Mouse (Mus musculus) left cerebral cortex, postnatal 10 days (tissue): ENCODE measurements at regions not wholly inside any gene's neighbourhood (a gene's known extent, or its start where the extent isn't known, plus 50 kb on each side); places are given as distances from the start of the nearest gene placed in this dataset.

ENCODE experiments used
- DNase-seq, 2 experiments: peaks; one replicate each; pipeline ENCODE4 v3.0.0; 2021 to 2022; ENCODE audit warnings: low spot score in 2 of 2, mixed read lengths in 1 of 2; ENCODE audit errors: extremely low spot score in 1 of 2
- intact Hi-C: fragments of 180-260 bp; cut with DNase I; formaldehyde crosslinking; loops from one replicate; pipeline ENCODE4 v1.15.1; 2025

DNA sequence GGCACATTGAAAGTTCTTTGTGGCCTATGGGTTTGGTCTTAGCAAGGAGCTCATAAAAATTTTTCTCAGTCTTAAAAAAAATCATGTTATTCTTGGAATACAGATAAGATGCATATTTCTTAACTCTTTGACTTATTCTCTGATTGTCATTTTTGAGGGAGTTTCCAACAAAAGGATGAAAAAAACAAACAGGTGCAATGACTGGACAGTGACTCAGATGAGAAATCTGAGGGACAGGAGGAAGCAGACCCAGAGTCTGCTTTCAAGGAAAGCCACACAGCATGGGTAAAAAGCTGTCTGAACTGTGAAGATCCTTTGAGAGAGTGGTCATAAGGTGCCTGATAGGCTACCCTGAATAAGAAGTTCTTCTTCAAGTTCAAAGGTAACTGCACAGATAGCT lies 363.8 kb upstream of the Marcks start:
- intact Hi-C loops, result no loop called here
- DNase-seq, result no peak

GRCm38 (mm10) chr10:37501043-37501442 lies 362.3 kb upstream of the Marcks start:
- intact Hi-C loops, result no loop called here
- no peak for DNase-seq

DNA sequence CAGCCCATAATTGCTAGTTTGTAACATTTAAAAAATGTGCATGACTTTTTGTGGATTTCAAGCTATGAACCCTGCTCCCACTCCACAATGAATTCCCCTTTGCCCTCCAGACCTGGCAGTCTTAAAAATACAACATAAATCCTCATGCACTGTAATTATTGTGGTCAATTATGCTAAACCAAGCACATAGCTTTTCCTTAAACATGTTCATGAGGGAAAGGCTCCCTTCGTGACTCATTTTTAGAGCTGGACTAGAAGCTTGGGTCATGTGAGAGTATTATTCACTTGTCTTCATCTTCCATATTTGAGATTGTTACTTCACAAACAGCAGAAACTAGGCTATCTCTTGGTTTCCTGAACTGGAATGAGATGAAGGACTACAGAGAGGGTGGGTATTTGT lies 356.7 kb upstream of the Marcks start:
- DNase-seq, result no peak
- intact Hi-C loops, result no loop called here

- intact Hi-C loops, result no loop called here
- no peak for DNase-seq
These were observed 355.9 kb upstream of the Marcks start for GRCm38 (mm10) chr10:37494552-37495166.

DNA sequence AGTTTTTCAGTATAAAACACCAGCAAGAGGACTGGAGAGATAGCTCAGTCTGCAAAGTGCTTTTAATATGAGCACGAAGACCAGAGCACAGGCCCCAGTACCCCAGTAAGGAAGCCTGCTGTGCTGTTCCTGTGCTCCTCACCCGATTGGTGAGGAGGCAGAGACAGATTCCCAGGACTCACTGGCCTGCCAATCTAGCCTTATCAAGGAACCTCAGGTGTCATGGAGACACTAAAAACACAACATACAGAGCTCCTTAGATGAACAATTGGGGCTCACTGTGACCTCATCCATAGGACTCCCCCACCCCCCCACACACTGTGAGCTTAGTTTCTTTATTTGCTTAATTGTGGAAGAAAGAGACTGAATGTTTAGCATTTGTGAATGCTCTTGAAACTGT lies 355.4 kb upstream of the Marcks start:
- intact Hi-C loops, result no loop called here
- DNase-seq, result no peak

DNA sequence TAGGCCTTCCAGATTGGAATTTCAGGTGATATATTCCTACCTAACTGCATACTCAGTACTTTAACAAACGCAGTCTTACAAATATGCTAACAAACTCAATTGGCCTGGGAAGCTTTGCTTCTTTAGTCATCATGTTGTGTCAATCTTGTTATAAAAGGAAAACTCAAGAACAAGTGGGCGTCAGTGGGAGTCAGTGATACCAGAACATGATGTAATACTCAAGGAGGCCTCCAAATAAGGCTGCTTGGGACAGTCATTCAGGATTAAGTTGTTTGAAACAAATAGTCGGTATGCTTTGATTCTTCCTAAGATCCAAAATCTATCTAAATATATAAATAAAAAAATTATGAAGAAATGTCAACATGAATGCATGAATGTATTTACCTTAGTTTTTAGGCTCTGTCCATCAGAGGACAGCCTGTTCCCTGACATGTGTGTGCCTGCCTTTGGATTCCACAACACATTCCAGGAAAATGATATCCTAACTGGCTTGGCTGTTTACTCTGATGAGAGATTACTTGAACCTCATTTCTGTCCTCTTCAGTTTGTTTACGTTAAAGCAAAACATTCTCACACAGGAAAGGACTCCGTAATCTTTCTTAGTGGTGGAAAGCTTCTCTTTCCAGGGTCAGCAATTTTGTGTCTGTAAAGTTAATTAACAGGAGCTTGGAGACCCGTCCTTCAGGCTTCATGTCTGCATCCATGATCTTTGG lies 345.7 kb upstream of the Marcks start:
- DNase-seq, result no peak
- intact Hi-C loops, result no loop called here

DNA sequence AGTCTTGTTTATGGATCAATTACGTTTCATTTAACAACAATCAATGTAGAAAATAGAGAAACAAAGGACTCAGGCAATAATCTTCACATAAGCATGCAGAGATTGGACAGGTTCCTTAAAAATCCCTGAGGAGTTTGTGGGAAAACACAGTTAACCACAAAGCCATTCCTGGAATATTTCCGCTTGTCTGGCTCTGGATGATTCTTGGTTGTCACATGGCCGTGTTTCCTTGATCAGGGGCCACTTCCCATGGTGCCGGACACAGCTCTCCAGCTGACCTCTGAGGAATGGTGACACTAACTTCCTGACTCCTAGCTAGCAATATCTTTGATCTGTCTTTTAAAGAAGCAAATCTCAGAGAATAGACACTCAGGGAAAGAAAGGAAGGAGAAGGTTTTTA lies 344.8 kb upstream of the Marcks start:
- intact Hi-C loops, result no loop called here

DNA sequence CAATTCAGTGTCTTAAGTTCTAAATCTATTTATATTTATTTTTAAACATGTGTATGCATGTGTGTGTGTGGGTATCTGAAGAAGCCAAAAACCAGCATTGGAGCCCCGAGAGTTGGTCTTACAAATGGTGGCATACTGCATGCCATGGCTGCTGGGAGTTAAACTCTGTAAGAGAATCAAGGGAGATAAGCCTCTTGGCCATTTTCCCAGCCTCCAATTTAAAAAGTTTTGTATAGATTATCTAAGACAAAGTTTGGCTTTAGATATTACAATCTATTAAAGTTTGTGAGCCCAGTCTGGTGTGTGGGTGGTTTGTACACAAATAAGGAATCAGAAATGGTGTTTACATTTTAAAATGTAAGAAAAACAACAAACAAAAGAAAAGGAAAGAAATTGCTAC lies 343.2 kb upstream of the Marcks start:
- DNase-seq, result no peak
- intact Hi-C loops, result no loop called here

More for the DNA sequence above, 344.8 kb upstream of the Marcks start:
- peak in 1 of 2 experiments; percentile 58 for DNase-seq

GRCm38 (mm10) chr10:37480331-37480730 lies 341.6 kb upstream of the Marcks start:
- intact Hi-C loops, result no loop called here
- DNase-seq, result no peak

DNA sequence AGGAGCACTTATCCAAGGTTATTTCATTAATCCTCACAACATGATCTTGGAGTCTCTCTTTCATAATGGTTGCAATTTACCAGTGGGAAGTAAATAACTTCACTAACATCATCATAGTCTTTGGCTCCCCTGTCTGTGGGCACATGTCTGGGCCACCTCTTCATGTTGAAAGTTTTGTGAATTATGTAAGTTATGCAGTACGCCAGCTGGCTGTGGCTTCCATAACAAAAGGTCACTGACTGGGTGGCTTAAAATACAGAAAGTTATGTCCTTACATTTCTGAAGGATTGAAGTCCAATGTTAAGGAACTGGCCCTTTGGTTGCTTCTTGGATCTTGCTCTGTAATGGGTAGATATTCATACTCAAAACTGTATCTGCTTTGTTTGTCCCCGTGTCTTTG lies 339.4 kb upstream of the Marcks start:
- DNase-seq, result no peak

GRCm38 (mm10) chr10:37473086-37473485 lies 334.4 kb upstream of the Marcks start:
- intact Hi-C loops, result no loop called here
- DNase-seq, result no peak

More for the DNA sequence above, 339.4 kb upstream of the Marcks start:
- intact Hi-C loops, result no loop called here

GRCm38 (mm10) chr10:37457384-37457783 lies 318.7 kb upstream of the Marcks start:
- no peak for DNase-seq
- intact Hi-C loops, result no loop called here

GRCm38 (mm10) chr10:37449894-37450293 lies 311.2 kb upstream of the Marcks start:
- intact Hi-C loops, result no loop called here

GRCm38 (mm10) chr10:37447333-37448204 lies 308.8 kb upstream of the Marcks start:
- intact Hi-C loops, result no loop called here
- DNase-seq, result no peak

More at GRCm38 (mm10) chr10:37449894-37450293, 311.2 kb upstream of the Marcks start:
- DNase-seq, result no peak

- intact Hi-C loops, result no loop called here
- DNase-seq, result no peak
These were observed 301.3 kb upstream of the Marcks start for GRCm38 (mm10) chr10:37439863-37440613.

GRCm38 (mm10) chr10:37438312-37438711 lies 299.6 kb upstream of the Marcks start:
- intact Hi-C loops, result no loop called here
- DNase-seq, result no peak

- intact Hi-C loops, result no loop called here
- no peak for DNase-seq
These were observed 298.1 kb upstream of the Marcks start for GRCm38 (mm10) chr10:37436849-37437248.

DNA sequence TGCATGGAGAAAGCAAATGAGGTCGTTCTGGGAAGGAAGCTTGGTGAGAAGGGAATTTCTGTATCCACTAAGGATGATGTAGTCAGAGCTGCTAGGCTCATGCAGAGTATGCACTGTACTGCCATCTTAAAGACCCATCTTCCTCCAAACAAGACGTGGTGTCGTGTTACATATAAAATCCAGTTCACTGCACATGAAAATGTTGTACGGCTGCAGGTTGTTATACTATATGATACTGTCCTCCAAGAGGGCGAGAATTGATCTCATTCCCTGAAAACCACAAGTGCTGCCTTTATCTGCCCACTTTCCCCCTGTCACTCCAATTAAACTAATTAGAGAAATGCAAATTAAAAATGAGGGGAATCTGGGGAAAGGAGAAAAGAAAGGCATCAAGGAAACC lies 295.5 kb upstream of the Marcks start:
- intact Hi-C loops, result no loop called here
- DNase-seq, result no peak

DNA sequence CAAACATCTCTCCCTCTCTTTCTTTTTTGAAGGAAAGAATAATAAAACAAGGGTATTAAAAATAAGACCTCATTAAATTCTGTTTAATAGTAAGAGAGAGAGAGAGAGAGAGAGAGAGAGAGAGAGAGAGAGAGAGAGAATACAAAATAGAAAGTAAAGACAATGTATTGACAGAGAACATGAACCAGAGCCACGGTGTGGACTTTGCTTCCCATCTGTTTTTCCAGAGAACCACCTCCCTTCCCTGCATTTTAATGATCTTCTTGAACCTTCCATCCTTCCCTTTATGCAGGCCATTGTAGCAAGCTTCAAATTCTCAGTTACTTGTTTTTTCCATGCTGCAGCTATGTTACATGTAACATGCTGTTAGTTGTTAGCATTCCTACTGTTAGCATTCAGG lies 284.3 kb upstream of the Marcks start:
- intact Hi-C loops, result no loop called here
- DNase-seq, result no peak
